Mouse (Mus musculus) layer of hippocampus, postnatal 14 days (tissue): ENCODE results near the gene Cabp7. TPM values are rescaled to one million over a fixed set of nuclear protein-coding genes. Genes with fewer than 3 reads are reported as not detected.
"Not testable (repeated sequence)": the region's sequence is repeated elsewhere in the genome, so short reads cannot be mapped to it uniquely, and the experiment has no call there.

ENCODE experiments used
- DNase-seq, 2 experiments: peaks; one replicate each; pipeline ENCODE4 v3.0.0; 2021 to 2022; ENCODE audit warnings: low spot score in 2 of 2, mixed read lengths in 1 of 2
- total RNA-seq, 2 experiments: library from RNA; stranded (reverse); gene quantifications; 2 replicates each; pipeline ENCODE4 v1.2.3; 2021

Cabp7 gene
- total RNA-seq, 2 experiments from 2014 or later, result 138 to 156 TPM

DNA sequence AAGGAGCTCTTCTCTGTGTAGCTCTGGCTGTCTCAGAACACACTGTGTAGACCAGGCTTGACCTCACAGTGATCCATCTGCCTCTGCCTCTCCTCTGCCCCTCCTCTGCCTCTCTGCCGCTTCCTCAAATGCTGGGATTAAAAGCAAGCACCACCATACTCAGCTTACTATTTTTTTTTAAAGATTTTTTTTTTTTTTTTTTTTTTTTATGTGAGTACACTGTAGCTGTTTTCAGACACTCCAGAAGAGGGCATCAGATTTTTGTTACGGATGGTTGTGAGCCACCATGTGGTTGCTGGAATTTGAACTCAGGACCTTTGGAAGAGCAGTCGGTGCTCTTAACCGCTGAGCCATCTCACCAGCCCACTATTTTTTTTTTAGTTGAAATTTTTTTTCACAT, 36.4 kb downstream of the Cabp7 start:
- DNase-seq, result not testable (repeated sequence)

DNA sequence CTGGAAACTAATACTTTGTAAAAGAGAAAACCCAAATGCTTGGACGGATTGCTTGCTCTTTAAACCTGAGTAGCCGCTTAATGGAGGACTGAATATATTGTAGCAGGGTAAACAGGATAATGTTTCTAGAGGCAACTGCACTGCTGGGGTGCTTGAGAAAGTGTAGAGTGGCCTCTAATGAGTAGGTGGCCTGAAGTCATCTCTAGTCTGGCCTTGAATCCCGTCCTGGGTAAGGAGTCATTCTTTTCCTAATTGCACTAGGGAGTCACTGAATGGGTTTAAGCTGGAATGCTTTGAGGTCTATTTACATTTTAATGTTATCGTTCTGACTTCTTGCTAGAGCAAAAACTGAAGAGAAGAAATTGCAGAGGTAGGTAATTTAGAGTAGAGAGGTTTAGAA, 41.4 kb downstream of the Cabp7 start:
- DNase-seq, result no peak

DNA sequence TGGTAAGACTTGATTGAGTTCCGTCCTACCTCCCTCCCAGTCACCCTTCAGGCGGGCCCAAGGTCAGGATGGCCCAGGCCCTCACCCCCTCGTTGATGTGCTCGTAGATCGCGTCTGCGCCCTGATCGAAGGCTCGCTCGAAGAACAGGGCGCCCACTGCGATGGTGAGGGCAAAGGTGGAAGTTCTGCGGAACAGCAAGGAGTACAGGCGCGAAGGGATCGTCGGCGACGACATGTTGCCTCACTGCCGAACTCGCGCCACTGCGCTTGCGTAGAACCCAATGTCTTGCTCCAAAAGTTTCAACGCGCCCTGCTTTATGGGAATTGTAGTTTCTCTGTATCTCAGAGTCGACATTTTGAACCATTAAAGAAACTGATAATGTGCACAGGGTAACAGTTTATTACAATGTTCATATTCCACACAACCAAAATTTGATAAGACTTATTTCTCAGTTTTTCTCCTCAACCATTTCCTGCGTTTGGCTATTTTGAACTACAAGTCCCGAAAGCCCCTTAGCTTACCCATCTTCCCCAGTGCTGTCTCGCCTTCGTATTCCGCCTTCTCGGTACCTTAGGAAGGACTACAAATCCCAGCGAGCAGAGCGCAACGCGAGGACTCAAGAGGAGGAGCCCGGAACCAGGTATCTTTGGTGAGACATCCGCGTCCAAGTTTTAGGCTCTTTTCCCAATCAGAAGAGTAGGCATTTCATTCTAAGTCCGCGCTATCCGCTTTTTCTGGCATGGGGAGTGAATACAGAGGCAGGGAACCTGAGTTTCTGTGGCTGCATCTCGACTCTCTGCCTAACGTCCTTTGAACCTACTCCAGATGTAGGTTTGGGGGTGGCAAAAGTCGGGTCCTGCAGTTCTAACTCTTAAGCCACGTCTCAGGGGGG, 42.3 kb downstream of the Cabp7 start, which contains the start of the genes Uqcr10 and Zmat5:
Uqcr10 (minus strand) TSS at position 271 of the 893 bp plus-strand sequence.
Zmat5 (plus strand) TSS at position 607 of the 893 bp plus-strand sequence.
- peak; percentile 93 to 94 for DNase-seq

DNA sequence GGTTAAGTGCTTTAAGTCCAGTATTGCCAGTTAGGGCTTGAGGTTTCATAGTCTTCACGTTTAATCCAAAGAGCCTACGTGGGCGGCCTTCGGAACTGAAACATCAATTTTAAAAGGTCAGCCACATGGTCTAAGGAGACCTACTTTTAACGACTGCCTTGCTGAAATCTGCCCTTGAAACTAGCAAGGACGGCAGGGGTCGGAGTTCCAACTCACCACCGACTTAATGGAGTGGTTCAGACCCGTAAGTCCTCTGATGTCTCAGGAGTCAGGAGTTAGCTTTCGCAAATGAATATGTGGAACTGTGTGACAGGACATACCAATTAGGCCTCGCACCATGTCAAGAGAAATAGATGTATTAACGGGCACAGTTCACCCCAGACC, 42.9 kb downstream of the Cabp7 start:
- DNase-seq, result no peak

DNA sequence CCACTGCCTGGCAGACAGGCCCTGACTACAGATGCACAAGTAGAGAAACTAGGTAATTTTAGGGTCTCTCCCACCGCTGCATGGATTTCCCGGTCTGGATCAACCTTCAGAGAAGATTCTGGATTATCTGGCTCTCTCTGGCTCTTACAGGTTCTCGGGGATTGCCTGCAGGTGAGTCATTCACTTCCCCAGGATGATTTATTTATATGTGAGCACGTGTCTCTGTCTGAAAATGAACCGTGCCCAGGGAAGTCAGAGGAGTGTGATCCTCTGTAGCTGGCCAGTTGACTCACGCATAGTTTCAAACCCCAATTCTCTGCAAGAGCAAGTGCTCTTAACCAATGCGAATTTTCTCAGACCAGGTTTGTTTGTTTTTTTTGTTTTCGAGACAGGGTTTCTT, 45.9 kb downstream of the Cabp7 start:
- no peak for DNase-seq

DNA sequence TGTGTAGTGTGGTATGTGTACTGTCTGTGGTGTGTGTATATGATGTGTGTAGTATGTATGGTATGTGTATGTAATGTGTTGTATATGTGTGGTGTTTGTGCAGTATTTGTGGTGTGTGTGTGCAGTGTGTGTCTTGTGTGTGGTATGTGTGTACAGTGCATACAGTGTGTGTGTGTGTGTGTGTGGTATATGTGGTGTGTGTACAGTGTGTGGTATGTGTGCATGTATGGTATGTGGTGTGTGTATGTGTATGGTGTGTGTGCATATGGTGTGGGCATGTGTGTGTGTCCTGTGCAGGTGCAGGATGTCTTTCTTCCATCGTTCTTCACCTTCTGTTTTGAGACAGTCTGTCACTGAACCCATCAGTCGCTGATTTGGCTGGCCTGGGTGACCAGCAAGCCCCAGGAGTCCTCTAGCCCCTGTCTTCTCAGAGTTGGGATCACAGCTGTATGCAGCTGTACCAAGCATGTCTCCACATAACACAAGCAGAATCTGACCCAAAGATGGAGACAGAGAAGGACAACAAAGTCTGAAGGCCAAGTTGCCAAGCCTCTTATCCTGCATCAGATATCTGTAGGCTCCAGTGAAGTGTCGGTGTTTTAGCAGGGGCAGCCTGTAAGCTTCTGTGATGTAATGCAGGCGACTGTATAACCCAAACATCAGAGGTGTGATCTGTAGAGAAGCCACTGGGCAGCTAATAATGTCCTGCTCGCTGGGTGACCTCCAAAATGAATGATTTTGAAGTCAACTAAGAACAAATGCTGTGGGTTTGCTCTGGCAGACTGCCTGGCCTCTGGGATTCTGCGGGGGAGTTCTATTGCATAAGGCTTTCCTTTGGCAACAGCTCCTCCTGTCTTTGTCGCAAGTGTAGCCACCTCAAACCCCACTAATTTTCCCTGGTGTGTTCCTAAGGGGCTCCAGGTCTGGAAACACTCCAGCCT, 49.3 kb downstream of the Cabp7 start:
- DNase-seq, result peak; percentile 68 to 71

DNA sequence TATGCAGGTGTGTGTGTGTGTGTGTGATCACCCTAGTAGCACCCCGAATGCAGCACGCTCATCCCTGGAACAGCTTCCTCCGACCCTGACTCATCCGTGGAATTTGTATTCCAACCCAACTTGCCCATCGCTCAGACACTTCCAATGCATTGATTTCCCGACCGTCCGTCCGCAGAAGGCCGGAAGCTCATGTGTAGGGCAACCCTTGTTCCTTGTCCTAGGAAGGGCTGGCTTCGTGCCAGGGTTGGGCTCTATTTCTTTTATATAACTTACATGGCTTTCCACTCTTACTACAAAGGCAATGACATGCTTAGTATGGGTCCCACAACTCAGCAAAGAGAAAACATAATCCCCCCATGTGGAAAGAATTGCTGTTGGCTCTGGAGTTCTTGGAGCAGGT, 54.4 kb downstream of the Cabp7 start:
- DNase-seq, result no peak

DNA sequence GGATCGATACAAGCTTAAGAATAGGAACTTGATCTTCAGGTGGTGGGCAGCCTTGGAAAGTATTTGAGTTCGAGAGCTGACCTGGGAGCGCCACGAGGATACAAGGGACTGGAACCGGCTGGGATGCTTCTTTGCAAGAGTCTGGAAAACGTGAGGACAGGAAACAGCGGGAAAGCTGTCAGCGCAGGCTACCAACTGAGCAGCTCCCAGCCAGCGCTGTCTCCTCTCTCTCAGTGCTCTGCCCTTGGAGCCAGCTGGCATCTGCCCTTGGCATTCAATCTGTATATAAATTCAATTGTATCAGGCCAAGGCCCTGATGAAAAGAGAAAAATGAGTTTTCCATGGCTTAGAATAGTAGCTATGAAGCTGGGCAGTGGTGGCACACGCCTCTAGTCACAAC, 55.4 kb downstream of the Cabp7 start:
- peak; percentile 65 to 77 for DNase-seq

DNA sequence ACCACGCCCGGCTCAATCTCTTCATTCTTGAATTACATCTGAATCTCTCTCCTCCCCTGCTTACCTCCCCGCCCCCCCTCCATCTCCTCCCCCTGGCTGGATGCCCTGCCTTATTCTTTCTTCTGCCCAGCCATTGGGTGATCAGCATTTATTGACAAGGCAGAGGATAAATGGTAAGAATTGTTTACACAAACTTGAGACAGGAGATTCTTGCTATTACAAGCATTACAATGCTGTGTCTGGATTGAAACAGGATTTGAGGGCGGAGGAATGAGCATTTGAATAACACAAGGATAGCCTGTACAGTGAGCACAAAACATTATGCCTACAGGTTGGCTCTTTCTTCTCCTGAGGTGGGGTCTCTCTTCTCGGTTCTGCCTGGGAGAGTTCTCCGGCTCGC, 56.2 kb downstream of the Cabp7 start:
- no peak for DNase-seq

DNA sequence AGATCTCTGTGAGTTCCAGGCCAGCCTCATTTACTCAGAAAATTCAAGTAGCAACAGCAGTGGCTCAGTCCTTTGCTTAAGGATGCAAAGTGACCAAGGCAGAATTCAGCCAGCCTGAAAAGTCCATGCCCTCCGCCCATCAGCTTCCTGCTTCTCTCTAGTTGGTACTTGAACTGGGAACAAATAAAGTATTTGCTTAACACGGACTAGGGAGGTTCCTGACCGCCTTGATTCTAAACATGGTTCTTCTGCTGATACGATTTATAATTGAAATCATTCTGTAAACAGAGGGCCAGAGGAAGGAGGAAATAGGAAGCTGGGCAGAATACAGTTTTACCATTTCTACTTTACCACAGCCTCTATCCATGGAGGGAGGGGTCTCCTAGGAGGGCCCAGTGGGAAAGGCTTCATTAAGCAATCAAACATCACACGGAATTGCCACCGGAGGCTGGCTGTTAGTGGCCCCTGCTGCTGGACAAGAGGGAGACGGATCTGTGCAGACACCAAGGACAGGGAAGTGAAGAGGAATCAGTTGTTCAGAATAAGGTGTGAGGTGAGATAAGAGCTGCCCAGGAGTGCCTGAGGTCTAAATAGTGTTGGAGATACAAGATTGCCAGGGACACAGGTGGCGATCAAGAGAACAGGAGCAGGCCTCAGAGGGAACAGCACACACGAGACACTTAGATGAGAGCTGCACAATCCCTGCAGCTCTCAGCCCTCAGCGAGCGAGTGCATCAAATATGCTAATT, 57.8 kb downstream of the Cabp7 start:
- no peak for DNase-seq

DNA sequence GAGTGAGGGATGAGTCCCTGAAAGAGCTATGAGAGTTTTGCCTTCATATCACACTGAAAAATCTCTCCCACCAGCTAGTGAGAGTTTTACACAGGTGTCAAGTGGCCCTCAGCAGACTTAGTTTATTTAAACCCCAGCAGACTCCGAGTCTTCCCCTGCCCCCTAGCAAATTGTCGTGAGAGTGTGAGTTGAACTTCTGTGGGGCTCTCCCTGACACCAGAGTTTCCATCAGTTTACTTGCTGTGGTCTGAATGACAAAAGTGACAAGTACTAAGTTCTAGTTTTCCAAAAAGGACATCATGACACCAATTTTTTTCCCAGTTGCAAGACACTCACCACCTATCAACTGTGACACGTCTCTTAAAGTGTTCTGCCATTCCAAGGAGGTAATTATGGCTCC, 58.7 kb downstream of the Cabp7 start:
- DNase-seq, result no peak

DNA sequence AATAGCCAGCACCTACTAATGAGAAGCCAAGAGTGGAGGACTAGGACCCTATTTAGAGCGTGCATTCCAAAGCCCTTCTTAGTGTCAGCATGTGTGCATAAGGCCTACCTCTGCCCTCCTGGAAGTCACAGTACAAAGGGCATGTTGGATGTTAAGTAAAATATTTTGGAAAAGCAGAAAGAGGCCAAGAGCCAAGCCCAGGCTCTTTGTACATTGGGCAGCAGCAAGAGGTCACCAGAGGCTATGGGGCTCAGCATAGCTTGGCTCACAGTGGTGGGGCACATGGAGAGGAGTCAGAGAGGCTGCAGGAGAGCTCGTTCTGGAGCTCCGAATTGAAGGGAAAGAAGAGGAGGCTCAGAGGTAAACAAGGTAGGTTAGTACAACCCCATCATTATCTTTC, 59.6 kb downstream of the Cabp7 start:
- no peak for DNase-seq

Other genes starting within 250 kb of the Cabp7 start
- 10 to 100 TPM; 63.4 to 64.9 TPM for gene Mtmr3, start 151.9 kb downstream of the Cabp7 start, total RNA-seq
- not detected for gene Gm11032, start 126.7 kb downstream of the Cabp7 start, total RNA-seq
- 10 to 100 TPM; 24.1 to 24.4 TPM for gene Ascc2, start 109.0 kb downstream of the Cabp7 start, total RNA-seq
- 100 to 1,000 TPM; 480 to 497 TPM for gene Uqcr10, start 42.4 kb downstream of the Cabp7 start, total RNA-seq
- gene Zmat5, start 42.1 kb downstream of the Cabp7 start, total RNA-seq, result 10 to 100 TPM; 30.2 to 36.7 TPM
- gene Nf2, start 102.8 kb upstream of the Cabp7 start, total RNA-seq, result 100 to 1,000 TPM; 148 to 156 TPM
- gene Nipsnap1, start 127.2 kb upstream of the Cabp7 start, total RNA-seq, result 10 to 100 TPM; 83.4 to 91.1 TPM
- 10 to 100 TPM; 35.5 to 40.3 TPM for gene Thoc5, start 148.5 kb upstream of the Cabp7 start, total RNA-seq
- 10 to 100 TPM; 52.0 to 59.9 TPM for gene Nefh, start 201.3 kb upstream of the Cabp7 start, total RNA-seq
- 100 to 1,000 TPM; 140 to 141 TPM for gene Ap1b1, start 240.0 kb upstream of the Cabp7 start, total RNA-seq